Mouse (Mus musculus) frontal cortex, postnatal 10 days (tissue): ENCODE results near the gene Spta1.

Source experiments
- DNase-seq, 2 experiments: peaks; one replicate each; pipeline ENCODE4 v3.0.0; 2022; ENCODE audit warnings: low spot score in 2 of 2, mixed read lengths in 1 of 2

The Spta1 gene

DNA sequence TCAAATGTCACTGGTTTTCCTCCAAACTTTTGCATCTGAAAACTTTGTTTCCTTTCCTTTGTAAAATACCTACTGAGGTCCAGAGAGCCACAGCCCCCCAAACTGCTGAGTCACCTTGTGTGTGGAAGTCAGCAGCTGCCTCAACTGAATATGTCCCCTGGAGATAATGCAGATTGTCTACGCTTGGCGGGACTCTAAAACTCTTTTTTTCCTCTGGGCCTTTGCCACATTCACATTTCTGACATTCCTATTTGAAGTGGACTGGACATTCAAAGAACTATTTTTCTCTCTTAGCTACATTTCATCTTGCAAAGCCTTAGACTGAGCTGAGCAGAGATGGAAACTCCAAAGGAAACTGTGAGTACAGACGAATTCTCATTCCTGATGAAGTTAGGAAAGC, at the start of gene Spta1:
Gene Spta1 (plus strand): TSS at position 172 of the 400 bp plus-strand sequence.
- DNase-seq: no peak

DNA sequence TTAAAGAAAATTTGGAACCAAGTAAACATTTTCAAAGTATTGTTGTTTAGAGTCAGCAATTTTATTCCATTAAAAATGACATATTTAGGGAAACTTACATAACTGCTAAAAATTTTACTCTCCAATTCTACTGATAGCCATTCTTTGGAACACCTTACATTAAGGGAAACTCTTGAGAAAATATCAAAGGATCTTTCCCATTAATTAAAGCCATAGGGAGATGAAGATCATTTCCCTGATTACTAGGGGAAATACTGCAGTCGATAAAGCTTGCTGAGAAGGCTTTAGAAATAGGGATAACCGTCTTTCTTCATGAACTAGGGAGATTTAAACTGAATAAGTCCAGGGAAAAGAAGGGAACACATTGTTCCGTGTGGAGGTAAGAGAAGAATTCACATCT, 41.4 kb upstream of the Spta1 start, which contains the start of gene Olfr424:
Gene Olfr424 (plus strand): TSS at position 301 of the 400 bp plus-strand sequence.
- no peak for DNase-seq

DNA sequence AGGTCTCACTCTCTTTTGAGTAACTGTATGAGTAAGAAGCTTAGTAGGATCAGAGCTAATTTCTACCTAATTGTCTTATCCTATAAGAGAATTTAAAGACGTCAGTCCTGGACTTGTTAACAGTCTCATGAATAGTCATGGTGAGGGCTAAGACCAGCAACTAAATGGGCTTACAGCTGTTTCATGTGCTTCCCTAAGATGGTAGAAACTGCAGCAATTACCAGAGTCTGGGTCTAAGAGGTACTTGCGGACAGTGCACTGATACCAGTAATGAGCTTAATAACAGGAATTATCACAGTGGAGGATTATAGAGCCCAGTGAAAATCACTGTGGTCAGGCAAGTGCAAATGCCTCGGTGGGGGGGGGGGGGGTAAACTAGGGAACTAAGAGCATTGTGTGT, 40.6 kb upstream of the Spta1 start:
- no peak for DNase-seq

DNA sequence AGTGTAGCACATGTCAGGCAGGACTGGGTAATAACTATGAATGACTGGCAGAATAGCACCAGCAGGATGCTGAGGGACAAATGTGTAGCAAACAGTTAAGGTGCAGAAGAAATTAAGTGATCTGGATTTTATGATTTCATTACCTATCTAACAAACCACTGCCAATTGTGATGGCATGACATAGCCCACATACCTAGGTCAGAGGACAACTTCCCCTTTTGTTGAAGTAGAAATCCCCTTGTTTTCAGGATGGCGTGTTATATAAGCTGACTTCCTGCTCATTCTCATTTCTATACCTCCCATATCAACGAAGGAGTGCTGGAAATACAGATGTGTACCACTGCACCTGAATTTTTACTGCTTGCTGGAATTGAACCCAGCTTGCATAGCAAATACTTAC, 31.2 kb upstream of the Spta1 start:
- no peak for DNase-seq

DNA sequence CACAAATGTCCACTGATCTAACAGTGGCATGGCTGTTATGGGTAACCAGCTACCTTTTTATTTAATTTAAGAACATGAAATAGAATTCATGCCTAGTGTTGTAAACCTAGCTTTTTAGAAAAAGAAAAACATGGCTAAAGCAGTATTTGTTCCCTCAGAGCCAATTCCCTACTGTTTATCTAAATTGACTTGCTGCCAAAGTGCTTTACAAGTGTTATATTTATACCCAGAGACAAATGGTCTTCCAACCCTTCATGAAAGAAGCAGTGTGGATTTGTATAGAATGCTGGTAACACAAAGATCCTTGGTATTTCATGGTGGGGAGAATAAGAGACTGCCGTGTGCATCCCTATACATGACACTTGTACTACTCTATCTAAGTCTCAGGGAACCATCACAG, 25.9 kb upstream of the Spta1 start:
- DNase-seq: no peak

DNA sequence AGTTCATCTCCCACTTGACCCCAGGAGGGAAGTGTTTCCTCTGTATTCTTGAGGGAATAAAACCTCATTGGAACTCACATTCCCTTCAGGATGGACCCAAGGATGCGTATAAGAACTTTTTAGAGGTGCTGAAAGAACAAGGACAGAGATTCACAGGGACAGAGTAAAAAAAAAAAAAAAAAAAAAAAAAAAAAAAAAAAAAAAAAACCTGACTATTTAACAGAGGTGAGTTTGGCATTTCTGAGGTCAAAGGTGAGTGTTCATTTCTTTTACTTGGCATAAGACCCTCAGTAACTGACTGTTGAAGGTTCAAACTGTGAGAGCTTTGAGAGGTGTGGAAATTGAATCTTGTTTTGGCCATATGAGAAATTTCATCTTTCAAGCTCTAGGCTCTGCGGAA, 23.3 kb upstream of the Spta1 start:
- no peak for DNase-seq

DNA sequence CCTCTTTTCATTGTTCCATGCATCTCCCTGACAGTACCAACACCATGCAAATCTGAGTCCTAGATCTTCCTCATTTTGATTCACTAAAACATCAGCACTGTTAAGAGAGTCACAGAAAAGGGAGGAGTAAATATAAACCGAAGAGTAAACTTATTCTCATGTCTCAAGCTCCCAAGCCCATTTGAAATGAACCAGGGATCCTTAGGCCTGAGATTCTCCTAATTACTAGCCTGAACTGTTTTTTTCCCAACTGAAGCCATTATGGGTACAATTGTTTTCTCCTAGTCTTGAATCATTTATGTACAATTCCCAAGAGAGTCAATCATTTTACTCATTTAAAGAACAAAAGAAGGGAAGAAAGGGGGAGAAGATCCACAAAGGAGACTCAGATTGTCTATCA, 17.2 kb upstream of the Spta1 start, which contains the start of gene Olfr420:
Gene Olfr420 (plus strand): TSS at position 301 of the 400 bp plus-strand sequence.
- DNase-seq: no peak

DNA sequence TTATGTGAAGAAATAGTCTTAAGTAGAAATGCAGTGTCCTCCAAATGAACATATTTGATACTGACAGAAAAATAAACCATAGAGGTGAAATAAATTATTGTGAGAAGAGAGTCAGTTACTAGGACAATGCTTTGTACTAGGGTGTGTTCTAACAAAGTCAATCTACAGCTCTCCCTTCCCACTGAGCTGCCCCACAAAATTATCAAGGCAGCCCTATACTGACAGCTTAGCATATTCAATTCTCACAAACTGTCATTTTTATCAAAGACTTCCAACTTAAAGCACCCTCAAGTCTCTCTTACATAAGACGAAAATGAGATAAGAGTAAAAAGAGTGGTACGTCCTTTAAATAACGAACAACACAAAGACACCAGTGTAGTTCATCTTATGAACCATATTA, 15.0 kb upstream of the Spta1 start:
- no peak for DNase-seq

DNA sequence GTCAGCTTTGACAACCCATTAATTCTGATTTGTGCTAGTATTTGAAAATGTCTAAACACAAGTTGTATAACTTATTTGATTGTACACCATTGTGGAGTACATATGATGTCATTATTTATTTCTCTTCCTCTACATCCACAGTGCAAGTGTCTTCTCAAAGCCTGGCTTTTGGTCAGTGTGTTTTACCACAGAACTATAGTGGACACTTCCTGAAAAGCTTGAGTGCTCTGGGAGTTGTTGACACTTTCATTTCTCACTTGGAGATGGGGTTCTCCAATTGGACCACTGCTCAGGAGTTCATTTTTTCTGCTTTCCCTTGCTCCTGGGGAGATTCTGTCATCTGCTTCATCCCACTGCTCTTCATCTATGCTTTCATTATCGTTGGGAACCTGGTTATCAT, 14.1 kb upstream of the Spta1 start:
- DNase-seq: no peak

DNA sequence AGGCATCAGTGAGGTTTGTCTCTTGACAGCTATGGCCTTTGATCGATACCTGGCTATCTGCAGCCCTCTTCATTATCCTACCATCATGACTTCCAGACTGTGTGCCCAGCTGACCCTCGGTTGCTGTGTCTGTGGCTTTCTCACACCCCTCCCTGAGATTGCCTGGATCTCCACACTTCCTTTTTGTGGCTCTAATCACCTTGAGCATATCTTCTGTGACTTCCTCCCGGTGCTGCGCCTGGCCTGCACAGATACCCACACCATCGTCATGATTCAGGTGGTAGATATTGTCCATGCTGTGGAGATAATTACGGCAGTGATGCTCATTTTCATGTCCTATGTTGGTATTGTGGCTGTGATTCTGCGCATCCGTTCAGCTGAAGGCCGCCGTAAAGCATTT, 13.5 kb upstream of the Spta1 start:
- no peak for DNase-seq

DNA sequence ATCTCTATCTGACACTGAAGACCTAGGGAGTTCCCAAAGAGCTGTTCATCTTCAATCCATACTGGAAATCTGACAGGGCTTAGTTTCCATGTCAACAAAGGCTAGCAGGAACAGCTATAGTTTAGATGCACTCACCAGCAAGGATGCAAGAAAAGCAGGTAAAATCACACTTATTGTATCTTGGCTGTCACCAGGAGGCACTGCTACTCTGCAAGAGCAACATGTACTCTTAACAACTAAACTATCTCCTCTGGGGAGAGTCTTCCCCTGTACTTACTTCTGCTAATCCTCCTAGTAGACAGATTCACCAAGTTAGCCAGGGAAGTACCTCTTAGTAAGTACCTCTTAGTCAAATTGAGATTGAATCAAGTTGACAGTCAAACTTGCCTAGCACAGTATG, 3.6 kb upstream of the Spta1 start:
- DNase-seq: no peak

DNA sequence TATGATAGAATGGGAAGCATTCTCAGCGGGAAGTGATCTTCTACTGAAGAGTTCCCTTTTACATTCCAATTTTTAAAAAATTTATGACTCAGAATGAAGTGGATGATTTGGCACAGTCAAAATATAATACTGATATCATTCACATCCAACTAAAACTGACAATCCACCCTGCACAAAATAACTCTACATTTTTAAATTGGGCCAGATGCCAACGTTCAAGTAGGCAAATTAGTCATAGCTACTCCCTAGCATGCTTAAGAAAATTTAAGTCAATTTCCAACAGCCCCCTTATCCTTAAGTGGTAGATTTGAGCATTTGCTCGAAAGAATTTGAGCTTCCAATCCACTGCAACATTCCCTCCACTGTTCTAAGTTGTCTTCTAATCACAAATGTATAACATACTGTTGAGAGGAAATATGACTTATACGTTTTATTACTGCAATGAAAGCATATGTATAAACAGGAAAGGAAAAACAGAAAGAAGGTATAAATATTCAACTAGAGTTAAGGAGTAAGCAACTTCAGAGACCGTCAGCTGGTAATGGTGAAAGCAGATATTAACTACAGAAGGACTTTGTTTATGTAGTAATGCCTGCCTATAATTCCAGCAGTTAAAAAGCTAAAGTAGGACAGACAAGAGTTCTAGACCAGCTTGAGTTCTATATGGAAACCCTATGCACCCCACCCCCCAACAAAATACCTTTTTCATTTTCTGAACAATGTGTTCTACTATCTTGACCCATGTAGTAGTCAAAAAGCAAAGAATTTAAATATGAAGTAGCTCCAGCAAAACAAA, 1.7 kb upstream of the Spta1 start:
- no peak for DNase-seq

DNA sequence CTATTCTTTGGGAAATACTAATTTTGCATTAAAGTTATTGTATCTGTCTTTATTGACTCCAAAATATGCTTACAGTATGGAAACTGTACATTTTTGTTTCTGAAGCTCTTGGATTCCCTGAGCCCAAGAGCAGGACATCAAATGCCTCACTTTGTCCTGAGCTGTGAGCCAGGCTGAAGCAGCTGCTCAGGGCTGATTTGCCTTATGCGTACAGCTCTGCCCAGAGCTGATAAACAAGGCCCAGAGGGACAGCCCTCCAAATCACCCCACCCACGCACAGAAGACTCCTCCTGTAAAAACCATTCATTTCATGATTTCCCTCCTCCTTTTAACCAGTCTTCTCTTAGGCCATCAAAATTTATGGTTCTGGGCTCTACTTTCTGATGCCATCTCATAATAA, 1.0 kb upstream of the Spta1 start:
- DNase-seq: no peak

DNA sequence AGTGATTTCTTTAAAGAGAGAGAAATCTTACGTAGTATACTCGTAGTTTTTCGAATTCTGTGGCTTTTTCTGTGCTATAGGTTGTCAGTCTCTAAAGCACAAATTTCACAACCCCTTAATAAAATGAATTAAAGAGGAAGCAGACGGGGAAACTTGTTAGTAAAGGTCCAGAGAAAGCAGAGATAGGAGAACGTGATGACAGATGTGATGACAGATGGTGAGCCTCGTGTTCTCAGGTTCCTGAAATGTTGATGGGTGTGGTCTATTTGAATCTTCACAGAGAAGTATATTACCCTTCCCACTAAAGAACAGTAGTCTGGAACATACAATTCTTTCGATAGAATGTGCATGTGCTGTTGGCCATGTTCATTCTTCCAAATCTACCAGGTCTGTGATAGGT, 32.1 kb downstream of the Spta1 start:
- DNase-seq: no peak

DNA sequence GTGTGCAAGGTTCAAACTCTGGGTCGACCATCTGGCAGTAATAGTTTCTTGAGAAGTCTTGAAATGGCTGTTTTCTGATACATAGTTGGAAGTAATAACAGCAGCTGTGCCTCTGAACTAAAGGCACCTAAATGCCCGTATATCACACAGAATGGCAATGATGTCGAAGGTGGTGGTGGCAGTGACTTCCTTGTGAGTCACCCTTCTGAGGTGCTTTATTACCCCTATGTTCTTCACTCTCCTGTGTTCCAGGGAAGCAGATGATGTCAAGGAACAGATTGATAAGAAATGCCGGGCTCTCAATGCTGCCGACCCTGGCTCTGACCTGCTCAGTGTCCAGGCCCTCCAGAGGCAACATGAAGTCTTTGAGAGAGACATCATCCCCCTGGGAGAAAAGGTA, 39.7 kb downstream of the Spta1 start:
- DNase-seq: no peak

DNA sequence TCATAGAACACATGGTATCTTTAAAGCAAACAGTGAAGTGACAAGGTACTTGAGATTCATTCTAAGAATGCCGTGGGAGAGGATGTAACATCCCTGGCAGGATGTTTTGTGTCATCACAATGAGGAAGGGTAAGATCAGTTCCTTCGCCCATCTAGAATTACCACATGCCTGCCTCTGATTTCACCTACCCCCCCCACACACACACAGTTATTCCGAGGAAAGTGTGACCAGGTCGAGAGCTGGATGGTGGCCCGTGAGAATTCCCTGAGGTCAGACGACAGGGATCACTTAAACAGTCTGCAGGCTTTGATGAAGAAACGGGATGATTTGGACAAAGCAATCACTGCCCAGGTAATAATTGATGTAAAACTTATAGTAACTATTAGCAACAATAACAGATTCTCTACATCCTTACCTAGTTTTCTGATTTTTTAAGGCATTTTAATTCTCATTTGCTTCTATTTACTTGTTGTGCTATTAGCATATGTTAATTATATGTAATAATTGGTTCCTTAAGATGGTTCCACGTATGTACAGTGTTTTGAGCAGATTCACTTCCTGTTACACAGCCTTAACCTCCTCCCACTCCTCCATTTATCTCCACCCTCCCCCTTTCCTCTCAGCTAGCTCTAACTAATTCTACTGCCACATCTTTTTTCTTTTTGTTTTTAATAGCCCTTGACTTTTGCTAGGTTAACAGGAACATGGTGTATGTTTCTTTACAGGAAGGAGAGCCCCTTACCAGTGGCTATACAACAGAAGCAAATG, 42.9 kb downstream of the Spta1 start:
- no peak for DNase-seq

DNA sequence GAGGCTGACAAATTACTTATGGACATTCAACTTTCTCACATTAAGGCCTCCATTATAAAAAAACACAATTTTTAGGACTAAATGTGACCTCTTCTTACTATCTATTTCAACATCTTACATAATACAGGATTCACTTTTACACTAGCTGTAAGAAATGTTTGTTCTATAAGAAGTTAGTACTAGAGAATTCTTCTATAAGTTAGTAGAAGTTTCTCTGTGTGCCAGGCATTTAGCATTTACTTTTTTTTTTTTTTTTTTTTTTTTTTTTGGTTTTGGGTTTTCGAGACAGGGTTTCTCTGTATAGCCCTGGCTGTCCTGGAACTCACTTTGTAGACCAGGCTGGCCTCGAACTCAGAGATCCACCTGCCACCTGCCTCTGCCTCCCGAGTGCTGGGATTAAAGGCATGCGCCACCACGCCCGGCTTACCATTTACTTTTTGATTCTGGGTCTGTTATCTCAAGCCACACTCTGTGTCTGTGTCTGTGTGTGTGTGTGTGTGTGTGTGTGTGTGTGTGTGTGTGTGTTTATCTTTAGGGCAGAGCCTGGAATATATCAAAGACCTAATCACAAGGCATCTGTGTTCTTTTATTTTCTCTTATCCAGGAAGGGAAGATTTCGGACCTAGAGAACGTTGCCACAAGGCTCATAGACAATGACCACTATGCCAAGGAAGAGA, 44.1 kb downstream of the Spta1 start:
- DNase-seq: no peak

DNA sequence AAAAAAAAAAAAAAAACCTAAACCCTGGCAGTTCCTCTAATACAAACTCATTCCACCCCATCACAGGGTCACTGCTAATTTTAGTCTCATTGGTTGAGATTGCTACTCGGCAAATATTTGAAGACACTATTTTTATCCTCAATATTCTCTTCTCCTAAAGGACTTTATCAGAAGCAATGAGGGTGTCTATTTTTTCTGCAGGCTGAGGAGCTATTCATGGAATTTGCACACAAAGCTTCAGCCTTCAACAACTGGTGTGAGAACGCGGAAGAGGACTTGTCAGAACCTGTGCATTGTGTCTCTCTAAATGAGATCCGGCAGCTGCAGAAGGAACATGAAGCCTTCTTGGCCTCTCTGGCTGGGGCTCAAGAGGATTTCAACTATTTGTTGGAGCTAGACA, 67.3 kb downstream of the Spta1 start:
- DNase-seq: no peak

DNA sequence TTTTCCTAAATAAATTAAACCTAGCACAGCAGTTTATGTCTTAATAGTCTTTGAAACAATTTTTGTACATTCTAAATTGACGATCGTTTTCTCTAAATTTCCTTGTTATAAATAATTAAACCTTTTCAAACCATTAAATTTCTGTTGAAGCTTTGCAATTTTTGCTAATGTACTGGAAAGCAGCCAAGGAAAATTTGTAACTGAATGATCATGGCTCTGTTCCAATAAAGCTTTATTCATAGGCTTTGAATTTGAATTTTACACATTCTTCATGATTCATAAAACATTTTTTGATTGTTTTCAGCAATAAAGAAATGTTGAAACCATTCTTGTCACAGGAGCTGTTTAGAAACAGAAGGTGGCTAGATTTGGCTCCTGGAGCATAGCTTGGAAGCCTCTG, 72.0 kb downstream of the Spta1 start:
- DNase-seq: no peak

DNA sequence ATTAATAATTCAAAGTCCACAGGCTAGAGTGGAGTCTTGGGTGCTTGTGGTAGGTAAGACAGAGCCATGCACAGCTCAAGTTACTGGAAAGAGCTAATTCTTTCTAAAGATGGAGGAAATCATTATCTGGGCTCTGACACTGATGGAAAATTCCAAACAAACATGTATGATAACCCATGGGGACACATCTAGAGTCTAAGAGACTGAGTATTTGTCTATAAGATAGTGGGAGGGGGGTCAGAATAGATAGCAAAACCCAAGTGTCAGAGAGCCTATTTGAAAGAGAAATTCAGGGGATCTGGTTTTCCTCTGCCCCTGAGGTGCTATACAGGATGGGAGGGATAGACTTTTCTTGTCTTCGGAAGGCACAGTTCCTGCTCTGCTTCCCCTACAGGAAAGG, 73.5 kb downstream of the Spta1 start:
- DNase-seq: no peak

DNA sequence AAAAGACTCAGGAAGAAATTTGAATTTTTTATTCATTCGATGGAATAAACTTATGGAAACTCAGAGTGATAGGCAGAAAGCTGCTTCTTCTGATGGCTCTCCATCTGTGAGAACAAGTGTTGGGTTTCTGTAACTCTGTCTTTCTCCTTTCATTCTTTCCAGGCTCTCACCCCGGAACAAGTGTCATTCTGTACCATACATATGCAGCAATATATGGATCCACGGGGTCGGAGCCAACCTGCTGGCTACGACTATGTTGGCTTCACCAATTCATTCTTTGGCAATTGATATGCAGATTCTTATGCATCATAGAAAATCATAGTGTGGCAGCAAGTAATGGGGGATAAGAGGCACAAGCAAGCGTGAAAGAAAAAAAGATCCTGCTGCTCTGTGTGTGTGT, 74.6 kb downstream of the Spta1 start:
- DNase-seq: no peak

DNA sequence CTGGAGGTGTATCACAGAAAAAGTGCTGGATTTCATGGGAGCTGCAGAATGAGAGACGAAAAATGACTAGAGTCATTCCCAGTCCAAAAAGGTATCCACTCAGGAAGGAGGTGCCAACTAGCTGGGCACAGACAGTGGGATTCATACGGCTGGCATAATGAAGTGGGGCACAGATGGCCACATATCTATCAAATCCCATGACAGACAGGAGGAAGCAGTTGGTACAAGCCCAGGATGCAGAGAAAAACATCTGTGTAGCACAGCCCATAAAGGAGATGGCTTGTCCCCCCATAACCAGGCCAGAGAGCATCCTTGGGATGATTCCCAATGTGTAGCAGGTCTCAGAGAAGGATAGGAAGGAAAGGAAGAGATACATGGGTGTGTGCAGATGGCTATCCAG, 77.8 kb downstream of the Spta1 start:
- DNase-seq: no peak

DNA sequence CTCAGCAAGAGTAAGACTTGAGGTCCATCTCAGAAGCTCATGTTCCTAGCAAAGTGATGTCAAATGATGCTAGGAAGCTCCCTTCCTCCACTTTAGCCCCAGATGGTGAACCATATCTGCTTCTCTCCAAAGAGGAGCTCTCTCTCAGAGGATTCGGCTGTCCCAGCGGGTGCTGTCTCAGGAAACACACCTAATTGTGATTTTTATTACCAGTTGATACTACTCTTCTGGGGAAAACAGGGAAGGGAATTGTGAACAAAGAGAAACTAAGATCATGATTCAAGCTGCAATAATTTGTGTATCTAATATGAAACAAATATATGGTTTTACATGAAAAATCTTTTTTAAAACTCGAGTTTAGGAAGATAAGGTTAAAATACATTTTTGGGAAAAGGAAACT, 79.4 kb downstream of the Spta1 start, which contains the start of gene Olfr419:
Gene Olfr419 (minus strand): TSS at position 101 of the 400 bp plus-strand sequence.
- no peak for DNase-seq
